Mouse (Mus musculus) neural tube, embryonic 14.5 days (tissue): ENCODE data around the gene Pik3r1. TPM values are rescaled to one million over a fixed set of nuclear protein-coding genes. Genes with fewer than 3 reads are reported as not detected.

Experiments used
- ATAC-seq: fragments of 200-750 bp; cut with Nextera tagmentation; 2 replicates; pipeline ENCODE4 v1.8.0; 2017; ENCODE audit warnings: low read depth, mild to moderate bottlenecking, moderate TSS enrichment, moderate library complexity
- H3K27ac ChIP-seq: fragments of 300-500 bp; sonication (generic); 2 replicates; pipeline ENCODE4 v1.5.1; 2014; ENCODE audit warnings: low read depth, mild to moderate bottlenecking, control low read depth, low read length, moderate library complexity, mixed read lengths
- H3K27me3 ChIP-seq: fragments of 300-500 bp; sonication (generic); 2 replicates; pipeline ENCODE4 v1.6.1; 2014; ENCODE audit warnings: low read length; ENCODE audit not compliant: control insufficient read depth, insufficient read depth
- H3K36me3 ChIP-seq: fragments of 300-500 bp; sonication (generic); 2 replicates; pipeline ENCODE4 v1.6.1; 2014; ENCODE audit warnings: low read length, mixed read lengths; ENCODE audit not compliant: control insufficient read depth, insufficient read depth
- H3K4me1 ChIP-seq: fragments of 300-500 bp; sonication (generic); 2 replicates; pipeline ENCODE4 v1.6.1; 2014; ENCODE audit warnings: low read length; ENCODE audit not compliant: control insufficient read depth, insufficient read depth
- H3K4me2 ChIP-seq: fragments of 300-500 bp; sonication (generic); 2 replicates; pipeline ENCODE4 v1.6.1; 2014; ENCODE audit warnings: mild to moderate bottlenecking, low read depth, low read length, control low read depth
- H3K4me3 ChIP-seq: fragments of 300-500 bp; sonication (generic); 2 replicates; pipeline ENCODE4 v1.5.1; 2014; ENCODE audit warnings: low read depth, low read length, control low read depth, mixed read lengths
- H3K9ac ChIP-seq: fragments of 300-500 bp; sonication (generic); replicated peaks from 2 replicates; pipeline ENCODE4 v1.6.1; 2014; ENCODE audit warnings: low read depth, mild to moderate bottlenecking, control low read depth, low read length, mixed read lengths
- H3K9me3 ChIP-seq: fragments of 300-500 bp; sonication (generic); 2 replicates; pipeline ENCODE4 v1.6.1; 2016; ENCODE audit warnings: low read length; ENCODE audit not compliant: control insufficient read depth
- WGBS: fragments of 180-500 bp; shearing (Covaris S2); extraction: QIAGEN DNeasy Blood & Tissue Kit; methylation state at CpG from one replicate; pipeline ENCODE4 v1.1.7; 2014; 5-methylcytosine and 5-hydroxymethylcytosine counted together
- polyA plus RNA-seq: library from polyadenylated mRNA; unstranded; fragments of >200 nt; fragmentation: Nextera tagmentation; extraction: Ambion mirVana; gene quantifications from 2 replicates; pipeline ENCODE4 v1.2.1, GENCODE M21; 2014

Gene Pik3r1
- polyA plus RNA-seq, 1 experiment from 2014 or later = 136 TPM

DNA sequence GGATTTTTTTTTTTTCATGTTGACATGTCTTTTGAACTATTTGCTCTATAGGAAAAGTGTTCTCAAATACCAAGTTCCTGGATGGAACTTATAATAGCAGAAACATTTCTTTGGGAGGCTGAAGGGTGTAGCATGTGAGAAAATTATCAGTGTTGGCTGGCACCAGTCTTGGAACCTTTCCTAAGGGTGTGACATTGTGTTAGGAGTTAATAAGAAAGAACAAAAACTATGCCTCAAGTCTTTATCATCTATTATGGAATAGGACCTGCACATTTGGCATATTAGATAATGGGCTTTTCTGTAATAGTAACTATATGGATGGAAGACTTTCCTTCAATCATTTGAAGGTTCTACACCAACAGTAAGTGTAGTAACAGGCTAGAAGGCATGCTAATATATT, 134.4 kb downstream of the Pik3r1 start:
- no peak overlapping the region for H3K9ac ChIP-seq

DNA sequence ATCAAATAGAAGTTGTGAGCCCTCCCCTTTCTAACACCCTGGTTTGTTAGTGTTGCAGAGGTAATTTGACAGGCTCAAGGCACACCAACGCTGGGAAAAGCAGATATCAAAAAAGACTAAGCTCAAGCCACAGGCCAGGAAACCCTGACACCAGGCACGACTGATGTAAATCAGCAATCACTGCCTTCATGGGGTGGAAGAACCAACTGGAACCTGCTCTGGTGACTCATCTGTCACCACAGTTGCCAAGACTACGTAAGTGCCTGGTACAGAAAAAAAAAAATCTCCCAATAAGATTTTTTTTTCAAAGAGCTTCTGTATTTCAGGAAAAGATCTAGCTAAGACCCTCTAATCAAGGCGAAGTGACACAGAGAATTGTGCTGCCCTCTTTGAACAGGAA, 135.2 kb downstream of the Pik3r1 start:
- Histone ChIP-seq H3K4me2 (no peak overlapping the region), H3K4me1 (no peaks in the 10 kb centered on the region), H3K27me3 (no peaks in the 10 kb centered on the region), H3K9me3 (no peaks in the 10 kb centered on the region), H3K36me3 (no peaks in the 10 kb centered on the region), H3K9ac (no peak overlapping the region), H3K27ac (no peak overlapping the region), H3K4me3 (no peak overlapping the region)
- 76% methylated on average over 4 of the region's 4 CpGs for WGBS
- no peak for ATAC-seq

More for the DNA sequence above, 134.4 kb downstream of the Pik3r1 start:
- Histone ChIP-seq H3K4me2 (no peak overlapping the region), H3K27ac (no peak overlapping the region), H3K4me3 (no peak overlapping the region), H3K4me1 (no peaks in the 10 kb centered on the region), H3K27me3 (no peaks in the 10 kb centered on the region), H3K36me3 (no peaks in the 10 kb centered on the region), H3K9me3 (no peaks in the 10 kb centered on the region)
- no peak for ATAC-seq

DNA sequence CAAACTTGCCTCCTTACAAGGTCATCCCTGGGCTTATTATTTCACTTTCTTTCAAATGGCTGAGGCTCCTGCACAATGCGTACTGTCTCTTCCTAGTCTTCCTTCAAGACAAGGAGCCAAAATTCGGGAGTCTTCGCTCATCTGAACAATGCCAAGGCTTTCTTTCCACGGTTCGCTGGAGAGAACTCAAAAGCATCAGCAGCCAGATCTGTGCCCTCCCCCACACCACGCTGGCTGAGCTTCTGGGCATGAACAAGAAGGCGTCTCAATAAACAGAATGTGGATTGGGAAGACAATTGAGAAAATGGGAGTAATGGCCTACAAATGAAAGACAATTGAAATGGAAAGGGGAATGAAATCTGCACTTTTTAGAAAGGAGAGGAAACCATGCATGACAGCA, 136.5 kb downstream of the Pik3r1 start:
- Histone ChIP-seq H3K4me2 (no peak overlapping the region), H3K36me3 (no peaks in the 10 kb centered on the region), H3K27me3 (no peaks in the 10 kb centered on the region), H3K4me1 (no peaks in the 10 kb centered on the region), H3K9ac (no peak overlapping the region), H3K9me3 (no peaks in the 10 kb centered on the region), H3K4me3 (no peak overlapping the region), H3K27ac (no peak overlapping the region)
- 42% methylated on average over 7 of the region's 7 CpGs for WGBS
- no peak for ATAC-seq
